Mouse (Mus musculus) small intestine, adult 2 months (tissue): ENCODE data around the gene Syne4.

Source experiments
- CTCF ChIP-seq: fragments of 200-500 bp; IDR thresholded peaks from 2 replicates; pipeline ENCODE4 v1.5.1; 2012; ENCODE audit warnings: low read depth, mild to moderate bottlenecking, control low read depth, inconsistent platforms, low read length, moderate library complexity, mixed read lengths; ENCODE audit not compliant: insufficient replicate concordance, insufficient read length; ENCODE audit errors: extremely low read depth
- POLR2A ChIP-seq: fragments of 200-500 bp; IDR thresholded peaks from 2 replicates; pipeline ENCODE4 v1.6.1; 2012; ENCODE audit warnings: low read depth, mild to moderate bottlenecking, control low read depth, inconsistent platforms, low read length, moderate library complexity

DNA sequence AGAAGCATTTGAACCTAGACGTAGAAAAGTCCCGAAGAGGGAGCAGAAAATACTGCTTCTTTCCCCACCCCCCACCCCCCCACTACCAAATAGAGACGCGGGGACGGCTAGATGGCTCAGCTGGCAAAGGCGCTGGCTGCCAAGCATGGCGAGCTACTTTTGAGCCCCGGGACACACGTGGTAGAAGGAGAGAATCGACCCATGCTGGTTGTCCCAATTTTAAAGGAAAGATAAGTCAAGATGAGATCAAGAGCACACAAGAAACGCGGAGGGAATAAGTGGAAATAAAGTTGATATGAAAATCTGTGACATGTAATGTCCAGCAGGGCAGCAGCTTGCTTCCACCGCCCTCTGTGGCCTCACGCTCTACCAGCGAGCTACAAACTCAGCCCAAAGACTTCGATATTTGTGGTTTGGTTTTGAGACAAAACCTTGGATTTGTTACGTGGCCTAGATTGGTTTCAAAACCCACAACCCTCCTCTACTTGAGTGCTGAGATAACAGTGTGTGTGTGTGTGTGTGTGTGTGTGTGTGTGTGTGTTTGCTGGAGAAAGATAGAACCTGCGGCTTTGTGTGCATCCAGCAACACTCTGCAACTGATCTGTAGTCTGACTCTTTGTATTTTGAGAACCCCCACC is 18.1 kb downstream of the Syne4 start:
- TF ChIP-seq CTCF (no peak), POLR2A (no peak)
